Mouse (Mus musculus) neural tube, embryonic 15.5 days (tissue): ENCODE data around the gene Mad1l1. TPM values are rescaled to one million over a fixed set of nuclear protein-coding genes. Genes with fewer than 3 reads are reported as not detected.

Experiments
- ATAC-seq: fragments of 200-750 bp; cut with Nextera tagmentation; 2 replicates; pipeline ENCODE4 v1.8.0; 2017; ENCODE audit warnings: mild to moderate bottlenecking, moderate TSS enrichment, moderate library complexity; ENCODE audit not compliant: low FRiP score
- H3K27ac ChIP-seq: fragments of 300-500 bp; sonication (generic); replicated peaks from 2 replicates; pipeline ENCODE4 v1.5.1; 2015; ENCODE audit warnings: mild to moderate bottlenecking, inconsistent platforms
- H3K27me3 ChIP-seq: fragments of 300-500 bp; sonication (generic); replicated peaks from 2 replicates; pipeline ENCODE4 v1.6.1; 2015; ENCODE audit warnings: inconsistent platforms
- H3K36me3 ChIP-seq: fragments of 300-500 bp; sonication (generic); 2 replicates; pipeline ENCODE4 v1.6.1; 2015; ENCODE audit warnings: inconsistent platforms
- H3K4me1 ChIP-seq: fragments of 300-500 bp; sonication (generic); 2 replicates; pipeline ENCODE4 v1.6.1; 2015; ENCODE audit warnings: inconsistent platforms
- H3K4me2 ChIP-seq: fragments of 300-500 bp; sonication (generic); 2 replicates; pipeline ENCODE4 v1.6.1; 2015; ENCODE audit warnings: inconsistent platforms, mild to moderate bottlenecking, moderate library complexity
- H3K4me3 ChIP-seq: fragments of 300-500 bp; sonication (generic); replicated peaks from 2 replicates; pipeline ENCODE4 v1.5.1; 2015; ENCODE audit warnings: mild to moderate bottlenecking, inconsistent platforms
- H3K9ac ChIP-seq: fragments of 300-500 bp; sonication (generic); replicated peaks from 2 replicates; pipeline ENCODE4 v1.6.1; 2015; ENCODE audit warnings: mild to moderate bottlenecking, inconsistent platforms
- H3K9me3 ChIP-seq: fragments of 300-500 bp; sonication (generic); replicated peaks from 2 replicates; pipeline ENCODE4 v1.6.1; 2016; ENCODE audit warnings: inconsistent platforms
- WGBS: fragments of 180-500 bp; shearing (Covaris S2); methylation state at CpG from one replicate; pipeline ENCODE4 v1.1.7; 2015; ENCODE audit warnings: mixed read lengths; 5-methylcytosine and 5-hydroxymethylcytosine counted together
- polyA plus RNA-seq: library from polyadenylated mRNA; unstranded; fragments of >200 nt; fragmentation: Nextera tagmentation; extraction: Ambion mirVana; gene quantifications from 2 replicates; pipeline ENCODE4 v1.2.1, GENCODE M21; 2015

The Mad1l1 gene
- polyA plus RNA-seq, 1 experiment from 2014 or later = 29.6 TPM

GRCm38 (mm10) chr5:140076438-140076837, 244.9 kb downstream of the Mad1l1 start:
- Histone ChIP-seq H3K27me3 (no peaks in the 10 kb centered on the region), H3K4me2 (no peak overlapping the region), H3K27ac (no peak overlapping the region), H3K9ac (no peak overlapping the region), H3K4me3 (no peak overlapping the region), H3K36me3 (no peaks in the 10 kb centered on the region), H3K4me1 (peaks cover 20% of the 10 kb centered on the region), H3K9me3 (no peaks in the 10 kb centered on the region)
- 92% methylated on average over 2 of the region's 2 CpGs for WGBS
- no peak for ATAC-seq

- peaks cover 20% of the 10 kb centered on the region for H3K4me1 ChIP-seq
- H3K9ac ChIP-seq = no peak overlapping the region
- 9% methylated on average over 12 of the region's 12 CpGs for WGBS
- no peak overlapping the region for H3K4me2 ChIP-seq
- H3K4me3 ChIP-seq = no peak overlapping the region
- ATAC-seq = peak; percentile 76
- H3K27ac ChIP-seq = peak overlapping the region; percentile 69
- H3K36me3 ChIP-seq = no peaks in the 10 kb centered on the region
- no peaks in the 10 kb centered on the region for H3K9me3 ChIP-seq
- no peaks in the 10 kb centered on the region for H3K27me3 ChIP-seq
These were observed 247.7 kb downstream of the Mad1l1 start for GRCm38 (mm10) chr5:140073671-140074116.

DNA sequence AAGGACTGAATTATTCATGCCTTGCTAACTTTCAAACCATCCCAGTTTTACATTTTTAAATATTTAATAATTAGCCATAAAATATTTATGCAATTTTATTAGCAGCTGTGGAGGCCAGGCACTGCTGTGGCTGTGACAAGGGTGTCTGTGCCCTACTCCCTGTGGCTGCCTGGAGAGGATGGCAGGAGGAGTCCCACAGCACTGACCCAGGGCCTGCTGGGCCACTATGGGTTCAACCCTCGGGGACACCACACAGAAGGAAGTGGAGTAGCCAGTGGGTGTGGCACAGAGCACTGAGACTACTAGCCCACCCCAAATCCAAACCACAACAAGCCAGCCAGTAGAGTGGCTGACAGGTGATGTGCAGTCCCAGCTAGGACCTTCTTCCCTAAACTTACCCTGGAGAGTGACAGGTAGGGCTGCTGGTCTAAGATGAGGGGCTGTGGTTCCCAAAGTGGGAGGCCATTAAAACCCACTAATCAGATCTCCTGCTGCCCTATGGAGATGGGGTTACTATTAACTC, 248.1 kb downstream of the Mad1l1 start:
- 26% methylated on average over 1 of the region's 1 CpGs for WGBS
- no peak overlapping the region for H3K4me3 ChIP-seq
- H3K36me3 ChIP-seq = no peaks in the 10 kb centered on the region
- no peak; the same call in 1 of the 2 replicates for ATAC-seq
- no peaks in the 10 kb centered on the region for H3K9me3 ChIP-seq
- H3K4me2 ChIP-seq = no peak overlapping the region
- H3K4me1 ChIP-seq = peaks cover 20% of the 10 kb centered on the region
- H3K9ac ChIP-seq = no peak overlapping the region
- H3K27me3 ChIP-seq = no peaks in the 10 kb centered on the region
- H3K27ac ChIP-seq = peak overlapping the region; percentile 69

- no peak for ATAC-seq
- 0 out of 2 replicates have a peak, but pooled peaks cover 6% of the 10 kb centered on the region for H3K27me3 ChIP-seq
- peaks cover 24% of the 10 kb centered on the region for H3K4me1 ChIP-seq
- no peaks in the 10 kb centered on the region for H3K36me3 ChIP-seq
- no peak overlapping the region for H3K4me2 ChIP-seq
- H3K9ac ChIP-seq = no peak overlapping the region
- no peak overlapping the region for H3K4me3 ChIP-seq
- no peaks in the 10 kb centered on the region for H3K9me3 ChIP-seq
- H3K27ac ChIP-seq = no peak overlapping the region
- WGBS = 58% methylated on average over 5 of the region's 5 CpGs
These were observed 252.8 kb downstream of the Mad1l1 start for GRCm38 (mm10) chr5:140068506-140068905.

DNA sequence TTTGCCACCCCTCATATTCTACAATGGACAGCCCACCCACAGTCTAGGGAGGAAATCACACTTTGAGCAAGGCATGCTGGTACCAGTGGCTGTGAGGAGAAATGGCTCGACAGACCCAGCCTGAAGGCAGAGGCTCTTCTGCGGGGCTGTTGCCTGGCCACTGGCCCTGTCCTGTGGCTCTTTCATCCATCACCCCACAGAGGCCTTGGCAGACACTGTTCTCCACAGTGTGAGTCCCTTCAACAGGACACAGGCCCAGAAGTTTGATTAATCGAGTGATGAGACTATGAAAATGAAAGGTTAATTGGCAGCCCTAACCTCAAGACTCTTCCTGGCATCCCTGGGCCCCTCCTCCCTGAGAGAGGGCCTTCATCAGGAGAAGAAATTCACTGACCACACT, 253.3 kb downstream of the Mad1l1 start:
- Histone ChIP-seq H3K4me2 (no peak overlapping the region), H3K9me3 (no peaks in the 10 kb centered on the region), H3K9ac (no peak overlapping the region), H3K4me3 (no peak overlapping the region), H3K27ac (0 out of 2 replicates have a peak overlapping the region, but pooled peaks have one; percentile 9), H3K36me3 (no peaks in the 10 kb centered on the region), H3K27me3 (0 out of 2 replicates have a peak, but pooled peaks cover 6% of the 10 kb centered on the region), H3K4me1 (peaks cover 20% of the 10 kb centered on the region)
- no peak for ATAC-seq
- 48% methylated on average over 3 of the region's 3 CpGs for WGBS

- Histone ChIP-seq H3K27ac (no peak overlapping the region), H3K27me3 (0 out of 2 replicates have a peak, but pooled peaks cover 6% of the 10 kb centered on the region), H3K36me3 (no peaks in the 10 kb centered on the region), H3K9me3 (no peaks in the 10 kb centered on the region), H3K4me1 (peaks cover 25% of the 10 kb centered on the region), H3K4me2 (no peak overlapping the region), H3K4me3 (no peak overlapping the region), H3K9ac (no peak overlapping the region)
- 31% methylated on average over 8 of the region's 8 CpGs for WGBS
- ATAC-seq = 0 out of 2 replicates have a peak, but pooled peaks have one; percentile 40
These were observed 254.6 kb downstream of the Mad1l1 start for GRCm38 (mm10) chr5:140066769-140067168.

DNA sequence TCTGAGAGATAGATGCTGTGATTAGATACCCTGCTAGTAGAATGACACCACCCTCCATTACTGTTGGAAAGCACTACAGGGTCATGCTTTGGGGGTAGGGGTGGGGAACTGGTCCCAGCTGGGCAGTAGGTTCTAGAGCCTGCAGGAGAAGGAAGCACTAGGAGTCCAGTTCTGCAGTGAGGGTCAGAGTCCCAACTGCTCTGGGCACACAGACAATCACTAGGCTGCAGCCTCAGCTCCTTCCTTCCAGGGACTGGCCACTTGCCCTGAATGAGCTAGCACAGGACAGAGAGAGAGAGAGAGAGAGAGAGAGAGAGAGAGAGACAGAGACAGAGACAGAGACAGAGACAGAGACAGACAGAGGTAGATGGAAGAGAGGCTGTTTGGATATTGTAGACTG, 255.1 kb downstream of the Mad1l1 start:
- no peak for ATAC-seq

GRCm38 (mm10) chr5:140065281-140065945, 255.9 kb downstream of the Mad1l1 start:
- 94% methylated on average over 11 of the region's 11 CpGs for WGBS
- Histone ChIP-seq H3K9ac (no peak overlapping the region), H3K9me3 (no peaks in the 10 kb centered on the region)

More for the DNA sequence above, 255.1 kb downstream of the Mad1l1 start:
- no peak overlapping the region for H3K4me2 ChIP-seq
- no peak overlapping the region for H3K4me3 ChIP-seq
- no peak overlapping the region for H3K27ac ChIP-seq
- no peak overlapping the region for H3K9ac ChIP-seq
- H3K4me1 ChIP-seq = peaks cover 28% of the 10 kb centered on the region
- no peaks in the 10 kb centered on the region for H3K36me3 ChIP-seq
- no peaks in the 10 kb centered on the region for H3K9me3 ChIP-seq
- 0 out of 2 replicates have a peak, but pooled peaks cover 6% of the 10 kb centered on the region for H3K27me3 ChIP-seq

GRCm38 (mm10) chr5:140064521-140064920, 256.8 kb downstream of the Mad1l1 start:
- Histone ChIP-seq H3K4me3 (no peak overlapping the region), H3K9me3 (no peaks in the 10 kb centered on the region), H3K4me2 (no peak overlapping the region), H3K27me3 (0 out of 2 replicates have a peak, but pooled peaks cover 6% of the 10 kb centered on the region), H3K36me3 (no peaks in the 10 kb centered on the region), H3K4me1 (peaks cover 30% of the 10 kb centered on the region), H3K9ac (no peak overlapping the region), H3K27ac (no peak overlapping the region)
- whole genome bisulfite sequencing = 82% methylated on average over 4 of the region's 4 CpGs
- no peak for ATAC-seq

More at GRCm38 (mm10) chr5:140065281-140065945, 255.9 kb downstream of the Mad1l1 start:
- peaks cover 30% of the 10 kb centered on the region for H3K4me1 ChIP-seq
- no peak overlapping the region for H3K27ac ChIP-seq
- no peak for ATAC-seq
- 0 out of 2 replicates have a peak, but pooled peaks cover 6% of the 10 kb centered on the region for H3K27me3 ChIP-seq
- H3K4me2 ChIP-seq = no peak overlapping the region
- H3K36me3 ChIP-seq = no peaks in the 10 kb centered on the region
- H3K4me3 ChIP-seq = no peak overlapping the region

GRCm38 (mm10) chr5:140062828-140063227, 258.5 kb downstream of the Mad1l1 start:
- WGBS = 96% methylated on average over 3 of the region's 3 CpGs

DNA sequence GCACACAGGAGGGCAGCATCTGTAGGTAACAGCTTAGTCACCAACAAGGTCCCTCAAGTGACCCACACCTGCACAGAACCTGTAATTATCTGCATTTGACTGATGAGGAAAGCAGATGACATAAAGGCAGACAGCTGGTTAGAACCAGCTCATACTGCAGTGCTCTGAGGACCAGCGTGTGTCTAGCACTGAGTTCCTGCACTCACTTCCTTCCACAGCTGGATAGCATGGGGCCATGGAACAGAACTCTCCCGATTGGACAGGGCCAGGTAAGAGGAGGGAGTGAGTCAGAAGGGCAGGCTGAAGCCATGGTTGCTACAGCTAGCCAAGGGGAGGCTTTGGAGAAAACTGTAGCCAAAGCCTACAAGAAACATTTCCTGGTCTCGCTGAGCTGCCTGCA, 259.0 kb downstream of the Mad1l1 start:
- ATAC-seq = no peak
- WGBS = 79% methylated on average over 3 of the region's 3 CpGs
- 0 out of 2 replicates have a peak, but pooled peaks cover 6% of the 10 kb centered on the region for H3K27me3 ChIP-seq

More at GRCm38 (mm10) chr5:140062828-140063227, 258.5 kb downstream of the Mad1l1 start:
- Histone ChIP-seq H3K9ac (no peak overlapping the region), H3K4me3 (no peak overlapping the region), H3K36me3 (no peaks in the 10 kb centered on the region), H3K27ac (no peak overlapping the region), H3K4me1 (peaks cover 24% of the 10 kb centered on the region), H3K4me2 (no peak overlapping the region), H3K27me3 (0 out of 2 replicates have a peak, but pooled peaks cover 6% of the 10 kb centered on the region), H3K9me3 (no peaks in the 10 kb centered on the region)
- no peak for ATAC-seq

More for the DNA sequence above, 259.0 kb downstream of the Mad1l1 start:
- H3K27ac ChIP-seq = no peak overlapping the region
- H3K9me3 ChIP-seq = no peaks in the 10 kb centered on the region
- no peak overlapping the region for H3K4me3 ChIP-seq
- no peak overlapping the region for H3K4me2 ChIP-seq
- no peaks in the 10 kb centered on the region for H3K36me3 ChIP-seq
- no peak overlapping the region for H3K9ac ChIP-seq
- peaks cover 19% of the 10 kb centered on the region for H3K4me1 ChIP-seq
